Mouse (Mus musculus) cerebellum, postnatal 10 days (tissue): ENCODE measurements around the gene Mau2.
"Not testable (repeated sequence)": the region's sequence is repeated elsewhere in the genome, so short reads cannot be mapped to it uniquely, and the experiment has no call there.

Experiments
- DNase-seq, 2 experiments: peaks; one replicate each; pipeline ENCODE4 v3.0.0; 2021; ENCODE audit warnings: mixed read lengths in 2 of 2

Gene Mau2

GRCm38 (mm10) chr8:70042583-70043455 is at the start of gene Mau2, which contains the start of gene Sugp1:
Mau2 (minus strand) TSS chr8:70042734.
Sugp1 (plus strand) TSS chr8:70042813.
- DNase-seq, result peak; percentile 99

DNA sequence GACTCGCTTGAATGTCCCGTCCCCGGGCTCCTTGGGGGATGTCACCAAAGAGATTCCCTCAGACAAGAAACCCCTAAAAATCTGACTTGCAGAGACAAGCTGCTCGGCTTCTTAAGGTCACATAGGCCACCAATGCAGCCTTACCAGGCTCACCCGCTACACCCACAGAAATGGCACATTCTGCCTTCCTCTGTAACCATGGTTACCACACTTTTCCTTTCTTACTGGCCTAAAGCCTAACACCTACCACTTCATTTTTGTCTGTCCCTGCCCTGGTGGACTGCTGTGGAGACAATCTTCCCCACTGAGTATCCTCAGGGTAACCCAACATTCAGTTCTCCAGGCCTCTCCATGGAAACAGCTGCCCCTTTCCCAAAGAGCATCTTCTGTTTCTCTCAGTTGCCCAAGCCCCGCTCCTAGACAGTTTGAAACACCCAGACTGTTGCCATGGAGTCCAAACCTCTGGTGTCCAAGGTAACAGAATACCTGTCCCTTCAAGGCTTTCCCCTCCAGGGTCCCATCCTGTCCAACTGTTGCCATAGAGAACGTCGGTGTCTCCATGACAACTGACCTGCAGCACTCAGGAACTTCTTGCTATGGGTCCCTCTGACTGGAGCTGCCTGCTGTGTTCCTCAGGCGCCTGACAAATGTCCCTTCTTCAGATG is 46.9 kb upstream of the Mau2 start:
- DNase-seq, result no peak

- DNase-seq, result peak; percentile 82 to 84
Observed at GRCm38 (mm10) chr8:70087836-70088650, 45.5 kb upstream of the Mau2 start.

GRCm38 (mm10) chr8:70087237-70087636 is 44.7 kb upstream of the Mau2 start:
- peak in 1 of 2 experiments; percentile 25 for DNase-seq

- no peak for DNase-seq
Observed at GRCm38 (mm10) chr8:70086151-70086550, 43.6 kb upstream of the Mau2 start.

- DNase-seq, result peak; percentile 48 to 62
Observed at GRCm38 (mm10) chr8:70084191-70085065, 41.9 kb upstream of the Mau2 start.

DNA sequence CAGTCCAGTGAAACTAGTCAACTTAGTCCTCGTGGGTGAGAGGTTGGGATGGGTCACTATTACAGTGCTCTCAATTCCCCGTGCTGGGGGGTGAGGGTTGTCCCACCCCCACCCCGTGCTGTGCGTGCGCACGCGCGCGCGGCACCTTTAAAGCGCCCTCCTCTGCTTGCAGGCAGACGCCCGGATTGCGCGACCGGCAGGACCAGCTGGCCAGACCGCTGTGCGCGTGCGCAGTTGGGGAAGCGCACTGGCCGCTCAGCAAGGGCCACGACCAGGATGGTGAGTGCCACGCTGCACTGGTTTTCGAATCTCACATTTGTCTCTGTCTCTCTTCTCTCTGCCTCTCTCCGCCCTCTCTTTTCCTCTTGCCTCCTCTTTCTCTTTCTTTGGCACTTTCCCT is 40.8 kb upstream of the Mau2 start, which contains the start of gene Hapln4:
Gene Hapln4, plus strand, starts transcription at position 173 of the 400 bp plus-strand sequence.
- DNase-seq, result peak; percentile 72 to 77

- peak; percentile 37 to 57 for DNase-seq
Observed at GRCm38 (mm10) chr8:70081976-70082375, 39.4 kb upstream of the Mau2 start.

GRCm38 (mm10) chr8:70073682-70074081 is 31.1 kb upstream of the Mau2 start:
- no peak for DNase-seq

- DNase-seq, result no peak
Observed at GRCm38 (mm10) chr8:70073120-70073519, 30.6 kb upstream of the Mau2 start.

- peak; percentile 25 to 41 for DNase-seq
Observed at GRCm38 (mm10) chr8:70072441-70073069, 30.0 kb upstream of the Mau2 start, which contains the start of gene Tm6sf2. Tm6sf2 (plus strand) TSS chr8:70072924.

DNA sequence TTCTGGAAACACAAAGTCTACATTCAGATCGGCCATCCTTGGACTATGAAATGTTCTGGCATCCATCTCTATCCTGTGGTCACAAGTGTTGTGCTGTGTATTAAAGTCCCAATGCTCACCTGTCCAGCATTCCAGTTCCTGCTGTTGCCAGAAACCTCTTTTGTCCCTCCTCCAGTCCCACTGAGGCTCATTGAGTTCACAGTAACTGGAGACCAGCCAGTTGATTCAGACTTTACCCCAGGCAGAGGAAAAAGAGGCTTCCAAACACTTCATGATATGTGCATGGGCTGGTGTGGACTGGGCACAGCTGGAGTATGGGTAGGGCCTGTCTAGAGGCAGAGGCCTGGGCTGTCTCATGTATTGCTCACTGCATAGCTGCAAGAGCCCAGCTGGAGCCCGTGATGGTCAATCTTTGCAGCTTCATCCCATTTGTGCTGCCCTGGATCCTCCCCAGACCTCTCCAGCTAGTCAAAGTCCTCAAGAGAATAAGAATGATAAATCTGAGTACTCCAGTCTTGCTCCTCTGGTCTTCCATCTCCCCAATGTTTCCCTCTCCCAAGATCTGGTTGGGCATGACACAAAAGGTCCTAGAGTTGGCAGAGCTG is 29.4 kb upstream of the Mau2 start:
- DNase-seq, result no peak

GRCm38 (mm10) chr8:70057721-70058120 is 15.2 kb upstream of the Mau2 start:
- no peak for DNase-seq

DNA sequence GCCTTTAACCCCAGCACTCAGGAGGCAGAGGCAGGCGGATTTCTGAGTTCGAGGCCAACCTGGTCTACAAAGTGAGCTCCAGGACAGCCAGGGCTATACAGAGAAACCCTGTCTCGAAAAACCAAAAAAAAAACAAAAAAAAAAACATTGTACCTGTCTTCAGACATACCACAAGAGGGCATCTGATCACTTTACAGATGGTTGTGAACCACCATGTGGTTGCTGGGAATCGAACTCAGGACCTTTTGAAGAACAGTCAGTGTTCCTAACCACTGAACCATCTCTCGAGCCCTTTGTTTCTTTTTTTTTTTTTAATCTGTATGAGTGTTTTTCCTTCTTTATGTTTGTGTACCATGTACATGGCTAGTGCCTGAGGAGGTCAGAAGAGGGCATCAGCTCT is 7.9 kb upstream of the Mau2 start:
- DNase-seq, result not testable (repeated sequence)

GRCm38 (mm10) chr8:70049662-70050061 is 7.1 kb upstream of the Mau2 start:
- no peak for DNase-seq

GRCm38 (mm10) chr8:70043996-70044395 is 1.5 kb upstream of the Mau2 start:
- DNase-seq, result peak; percentile 18 to 37

DNA sequence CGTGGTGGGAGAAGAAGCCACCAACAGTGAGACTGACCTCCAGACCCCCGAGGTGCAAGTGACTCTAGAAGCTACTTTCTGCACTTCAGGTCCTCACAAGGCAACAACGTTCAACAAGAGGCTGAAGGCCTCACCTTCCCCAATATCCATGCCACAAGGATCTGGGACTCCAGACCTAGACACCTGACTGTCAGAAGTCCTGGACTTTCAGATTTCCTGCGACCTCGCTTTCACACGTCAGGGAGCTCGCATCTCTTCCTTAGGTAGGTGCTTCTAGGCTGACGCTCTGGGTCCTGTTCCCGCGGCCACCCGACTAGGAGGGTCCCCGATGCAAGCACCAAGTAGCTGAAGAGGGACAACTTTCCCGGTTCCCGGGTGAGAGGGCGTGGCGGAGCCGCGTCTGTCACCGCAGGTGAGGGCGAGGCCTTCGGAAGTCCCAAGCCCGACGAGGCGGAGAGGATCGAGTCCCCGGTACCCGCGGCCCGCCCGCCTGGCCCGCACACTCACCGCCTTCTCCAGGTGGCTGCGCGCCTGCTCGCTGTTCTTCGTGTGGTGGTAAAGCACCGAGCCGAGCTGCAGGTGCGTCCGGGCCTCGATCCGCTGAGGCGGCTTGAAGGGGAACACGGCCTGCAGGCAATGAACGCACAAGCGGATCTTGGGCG is 518 bp downstream of the Mau2 start:
- DNase-seq, result peak in 1 of 2 experiments; percentile 52

DNA sequence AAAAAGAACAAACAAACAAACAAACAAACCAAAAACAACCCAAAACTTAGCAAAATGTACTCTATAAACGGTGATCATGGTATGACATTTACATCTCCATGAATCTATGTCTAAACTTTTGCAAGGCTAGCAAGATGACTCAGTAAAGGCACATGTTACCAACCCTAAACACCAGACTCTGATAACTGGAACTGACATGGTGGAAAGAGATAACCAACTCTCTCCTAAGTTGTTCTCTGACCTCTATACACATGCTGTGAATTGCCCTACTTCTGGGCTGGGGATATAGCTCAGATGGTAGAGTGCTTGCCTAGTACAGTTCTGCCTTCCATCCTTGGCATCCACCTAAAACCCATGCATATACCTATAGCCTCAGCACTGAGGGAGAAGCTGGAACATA is 4.5 kb downstream of the Mau2 start:
- no peak for DNase-seq

- DNase-seq, result no peak
Observed at GRCm38 (mm10) chr8:70030255-70030654, 12.3 kb downstream of the Mau2 start.

DNA sequence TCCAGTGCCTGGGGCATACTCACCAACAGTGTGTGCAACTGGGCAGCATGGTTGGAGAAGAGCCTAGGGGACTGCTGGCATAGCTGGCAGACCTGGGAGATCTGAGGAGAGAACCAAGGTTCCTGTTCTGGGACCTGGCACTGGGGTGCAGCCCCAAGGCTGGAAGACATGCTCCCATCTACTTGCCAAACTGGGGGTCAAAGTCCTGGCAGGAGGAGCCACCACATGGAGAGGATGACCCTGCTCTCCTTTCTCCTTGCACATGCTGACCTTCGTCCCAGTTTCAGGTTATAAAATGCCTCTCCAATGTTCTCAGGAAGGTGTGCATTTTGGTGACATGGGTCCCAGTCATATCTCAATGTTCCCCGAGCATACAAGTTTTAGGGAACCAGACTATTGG is 16.4 kb downstream of the Mau2 start:
- no peak for DNase-seq
